Mouse (Mus musculus) ovary, adult 2 months (tissue): ENCODE results near the gene Zfp982. TPM values are rescaled to one million over a fixed set of nuclear protein-coding genes. Genes with fewer than 3 reads are reported as not detected.

Source experiments
- polyA plus RNA-seq: library from polyadenylated mRNA; depleted of rRNA; stranded (reverse); fragments of >200 nt; gene quantifications from 2 replicates; pipeline ENCODE4 v1.2.3, GENCODE M21; 2012; rRNA removed

The Zfp982 gene
- polyA plus RNA-seq, result not detected in 2 replicates

DNA sequence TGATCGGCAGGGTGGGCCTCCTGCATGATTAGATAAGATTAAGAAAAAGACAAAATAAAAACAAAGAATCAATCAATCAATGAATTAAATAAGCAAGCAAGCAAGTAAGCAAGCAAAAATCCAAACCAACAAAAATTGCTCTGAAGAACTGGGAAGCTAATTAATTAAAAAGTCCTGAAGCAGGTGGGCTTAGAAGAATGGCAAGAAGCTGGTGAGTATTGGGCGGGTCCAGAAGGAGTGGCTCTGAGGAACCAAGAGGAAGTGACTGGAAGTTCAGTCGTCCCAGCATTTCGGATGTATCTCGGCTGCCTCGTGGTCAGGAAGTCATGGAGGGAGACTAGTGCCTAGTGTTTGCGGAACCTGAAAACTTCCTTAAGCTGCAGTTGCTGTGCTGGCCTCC, at the start of gene Zfp982:
Zfp982 (plus strand) TSS at position 301 of the 400 bp plus-strand sequence.

DNA sequence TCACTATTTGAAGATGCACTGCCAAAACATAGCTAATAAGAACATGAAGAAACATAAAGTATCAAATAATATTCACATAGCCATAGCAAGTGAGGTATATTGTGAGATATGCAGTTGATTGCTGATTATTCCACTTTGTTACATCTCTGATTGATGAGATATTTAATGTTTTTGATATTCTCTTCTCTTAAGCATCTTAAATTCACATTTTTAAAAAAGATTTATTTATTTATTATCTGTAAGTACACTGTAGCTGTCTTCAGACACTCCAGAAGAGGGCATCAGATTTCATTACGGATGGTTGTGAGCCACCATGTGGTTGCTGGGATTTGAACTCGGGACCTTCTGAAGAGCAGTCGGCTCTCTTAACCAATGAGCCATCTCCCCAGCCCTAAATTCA, 47.7 kb downstream of the Zfp982 start, which contains the start of gene Gm16503:
Gm16503 (plus strand) TSS at position 301 of the 400 bp plus-strand sequence.

DNA sequence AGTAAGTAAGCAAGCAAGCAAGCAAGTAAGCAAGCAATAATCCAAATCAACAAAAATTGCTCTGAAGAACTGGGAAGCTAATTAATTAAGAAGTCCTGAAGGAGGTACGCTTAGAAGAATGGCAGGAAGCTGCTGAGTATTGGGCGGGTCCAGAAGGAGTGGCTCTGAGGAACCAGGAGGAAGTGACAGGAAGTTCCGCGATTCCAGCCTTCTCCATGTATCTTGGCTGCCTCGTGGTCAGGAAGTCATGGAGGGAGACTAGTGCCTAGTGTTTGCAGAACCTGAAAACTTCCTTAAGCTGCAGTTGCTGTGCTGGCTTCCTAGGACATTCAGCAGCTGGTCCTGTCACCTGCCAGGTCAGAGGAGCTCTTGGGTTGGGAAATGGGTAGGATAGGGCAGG, 60.9 kb downstream of the Zfp982 start, which contains the start of gene Zfp985:
Zfp985 (plus strand) TSS at position 207 of the 400 bp plus-strand sequence.

Other genes starting within 250 kb of the Zfp982 start
- not detected in 2 replicates for gene Zfp988, start 186.7 kb upstream of the Zfp982 start, polyA plus RNA-seq
- gene Zfp978, start 131.1 kb upstream of the Zfp982 start, polyA plus RNA-seq, result not detected in 2 replicates
- 0.03 TPM in 1 of 2 replicates, not detected in the other for gene Gm16503, start 47.8 kb downstream of the Zfp982 start, polyA plus RNA-seq
- not detected in 2 replicates for gene Zfp985, start 60.9 kb downstream of the Zfp982 start, polyA plus RNA-seq
- 0.09 TPM in 1 of 2 replicates, not detected in the other for gene Zfp979, start 150.1 kb downstream of the Zfp982 start, polyA plus RNA-seq
- gene Zfp534, start 210.1 kb downstream of the Zfp982 start, polyA plus RNA-seq, result not detected in 2 replicates